Mouse (Mus musculus) kidney, postnatal 4 days (tissue): ENCODE measurements around the gene Ralgds.
"Not testable (repeated sequence)": the region's sequence is repeated elsewhere in the genome, so short reads cannot be mapped to it uniquely, and the experiment has no call there.

ENCODE experiments used
- DNase-seq, 2 experiments: peaks; one replicate each; pipeline ENCODE4 v3.0.0; 2021; ENCODE audit warnings: mixed read lengths in 2 of 2

The Ralgds gene

DNA sequence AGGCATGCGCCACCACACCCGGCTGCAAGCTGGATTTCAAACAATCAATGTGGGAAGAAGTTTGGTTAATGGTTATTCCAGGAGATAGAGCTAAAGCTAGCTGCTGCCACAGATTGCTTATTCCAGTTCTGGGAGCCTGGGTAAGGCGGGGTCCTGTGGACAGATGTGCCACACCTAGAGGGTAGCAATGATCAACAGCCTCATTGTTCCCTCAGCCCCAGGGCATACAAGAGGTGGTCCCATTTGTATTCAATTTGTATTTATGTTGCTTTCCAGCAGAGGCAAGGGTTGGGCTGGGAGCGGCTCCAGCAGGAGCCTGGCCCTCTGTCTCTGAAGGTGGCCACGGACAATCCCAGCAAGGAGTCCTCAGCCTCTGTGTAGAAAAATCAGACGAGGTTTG, 6.6 kb upstream of the Ralgds start:
- DNase-seq = no peak

GRCm38 (mm10) chr2:28511600-28511999, 1.3 kb upstream of the Ralgds start:
- not testable (repeated sequence) for DNase-seq

DNA sequence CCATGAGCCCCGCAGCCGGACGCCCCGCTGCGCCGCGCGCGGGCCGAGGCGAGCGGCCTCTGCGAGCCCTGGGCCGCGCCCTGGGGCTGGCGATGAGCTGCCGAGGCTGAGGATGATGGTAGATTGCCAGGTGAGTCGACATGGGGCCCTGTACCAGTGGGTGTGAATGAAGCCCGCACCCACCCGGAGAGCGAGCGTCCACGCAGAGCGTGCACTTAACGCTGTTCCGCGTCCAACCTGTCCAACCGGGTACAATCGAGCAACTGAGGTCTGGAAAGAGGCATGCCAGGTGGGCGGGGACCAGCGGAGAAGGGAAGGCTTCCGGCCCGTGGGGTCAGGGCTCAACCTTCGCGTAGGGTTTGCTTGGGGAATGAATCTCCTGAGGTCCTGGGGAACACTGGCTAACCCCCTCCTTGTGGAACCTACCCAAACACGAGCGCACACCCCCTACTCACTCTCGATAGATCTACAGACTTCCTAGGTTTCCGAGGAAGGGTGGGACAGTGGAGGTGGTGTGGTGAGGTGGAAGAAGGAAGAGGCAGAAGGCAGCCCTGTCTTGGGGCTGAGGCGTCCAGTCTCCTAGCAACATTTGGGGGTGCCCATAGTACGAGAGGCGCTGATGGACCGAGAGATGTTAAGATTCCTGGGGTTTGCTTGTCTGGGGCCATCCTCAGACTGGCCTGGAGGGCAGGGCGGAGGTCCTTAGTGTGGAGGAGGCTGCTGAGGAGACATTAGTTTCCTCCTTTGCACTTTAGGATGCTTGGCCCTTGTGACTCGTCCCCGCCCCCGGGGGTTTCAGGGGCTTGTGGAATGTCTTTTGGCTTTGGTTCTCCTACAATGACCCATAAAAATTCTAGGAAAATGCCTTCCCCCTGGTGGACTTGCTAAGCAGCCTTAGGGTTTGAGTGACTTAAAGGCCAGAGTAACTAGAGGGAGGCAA, 776 bp downstream of the Ralgds start:
- peak; percentile 57 to 65 for DNase-seq

GRCm38 (mm10) chr2:28514489-28514888, 1.6 kb downstream of the Ralgds start:
- peak; percentile 93 to 94 for DNase-seq

GRCm38 (mm10) chr2:28517206-28517909, 4.4 kb downstream of the Ralgds start:
- peak; percentile 88 to 92 for DNase-seq

GRCm38 (mm10) chr2:28518231-28518630, 5.3 kb downstream of the Ralgds start:
- no peak for DNase-seq

- DNase-seq = no peak
Observed at GRCm38 (mm10) chr2:28520581-28520980, 7.7 kb downstream of the Ralgds start.

DNA sequence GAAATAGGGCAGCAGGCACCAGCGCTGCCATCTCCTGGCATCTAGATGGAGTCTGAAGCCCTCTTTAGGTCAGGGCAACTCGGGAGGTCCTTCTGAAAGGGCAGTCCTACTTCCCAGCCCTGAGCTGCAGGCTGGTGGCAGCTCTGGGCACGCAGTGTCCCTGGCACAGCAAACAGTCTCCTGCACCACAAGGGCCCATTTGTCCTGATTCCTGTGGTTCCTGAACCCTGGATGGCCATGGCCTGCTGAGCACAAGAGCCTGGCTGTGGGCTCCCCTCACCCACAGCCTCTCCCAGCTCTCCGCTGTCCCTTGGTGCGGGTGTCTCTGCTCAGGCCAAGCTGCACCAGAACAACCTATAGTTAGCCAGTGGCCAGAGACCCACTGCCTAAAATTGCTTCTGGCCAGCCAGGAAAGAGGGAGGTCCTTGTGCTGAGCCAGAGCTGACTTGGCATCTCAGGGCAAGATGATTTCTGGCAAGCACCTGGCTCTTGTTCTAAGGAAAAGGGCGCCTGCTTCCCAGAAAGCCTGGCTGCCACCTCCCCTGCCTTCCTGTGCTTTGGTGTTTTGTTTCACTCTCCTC, 8.7 kb downstream of the Ralgds start:
- no peak for DNase-seq

- no peak for DNase-seq
Observed at GRCm38 (mm10) chr2:28522166-28522565, 9.2 kb downstream of the Ralgds start.

GRCm38 (mm10) chr2:28523643-28524117, 10.8 kb downstream of the Ralgds start:
- DNase-seq = peak; percentile 85 to 89

- no peak for DNase-seq
Observed at GRCm38 (mm10) chr2:28524406-28524805, 11.5 kb downstream of the Ralgds start.

DNA sequence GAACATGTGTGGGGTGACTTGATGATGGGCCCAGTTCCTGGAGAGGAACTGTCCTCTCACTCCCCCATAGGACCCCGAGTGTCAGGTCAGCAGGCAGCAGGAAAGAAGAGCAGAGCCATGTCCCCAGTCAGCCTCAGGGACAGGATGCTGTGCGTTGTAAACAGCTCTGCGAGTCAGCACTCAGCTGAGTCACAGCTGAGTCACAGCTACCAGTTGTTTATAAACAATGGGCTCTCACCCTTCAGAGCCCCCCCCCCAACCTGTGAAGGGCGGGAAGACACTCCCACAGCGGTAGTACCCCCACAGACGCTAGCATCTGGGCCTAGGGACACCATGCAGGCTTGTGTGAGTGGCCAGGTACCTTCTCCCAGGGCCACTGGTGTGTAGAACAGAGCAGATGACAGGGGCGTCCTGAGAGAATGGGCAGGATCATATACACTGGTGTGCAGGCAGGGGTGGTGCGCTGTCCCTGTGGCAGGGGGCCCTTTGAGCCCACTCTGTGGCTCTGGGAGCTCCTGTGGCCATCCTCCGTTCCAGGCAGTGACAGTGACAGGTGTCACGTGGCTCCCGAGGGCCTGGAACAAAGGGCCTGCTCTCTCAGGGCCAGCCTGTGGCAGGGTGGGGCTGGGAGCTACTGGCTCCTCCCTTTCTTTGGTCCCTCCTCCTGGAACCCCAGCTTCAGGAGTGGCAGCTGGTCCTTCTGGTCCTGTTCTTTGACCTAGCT, 12.5 kb downstream of the Ralgds start:
- DNase-seq = peak; percentile 51 to 69

DNA sequence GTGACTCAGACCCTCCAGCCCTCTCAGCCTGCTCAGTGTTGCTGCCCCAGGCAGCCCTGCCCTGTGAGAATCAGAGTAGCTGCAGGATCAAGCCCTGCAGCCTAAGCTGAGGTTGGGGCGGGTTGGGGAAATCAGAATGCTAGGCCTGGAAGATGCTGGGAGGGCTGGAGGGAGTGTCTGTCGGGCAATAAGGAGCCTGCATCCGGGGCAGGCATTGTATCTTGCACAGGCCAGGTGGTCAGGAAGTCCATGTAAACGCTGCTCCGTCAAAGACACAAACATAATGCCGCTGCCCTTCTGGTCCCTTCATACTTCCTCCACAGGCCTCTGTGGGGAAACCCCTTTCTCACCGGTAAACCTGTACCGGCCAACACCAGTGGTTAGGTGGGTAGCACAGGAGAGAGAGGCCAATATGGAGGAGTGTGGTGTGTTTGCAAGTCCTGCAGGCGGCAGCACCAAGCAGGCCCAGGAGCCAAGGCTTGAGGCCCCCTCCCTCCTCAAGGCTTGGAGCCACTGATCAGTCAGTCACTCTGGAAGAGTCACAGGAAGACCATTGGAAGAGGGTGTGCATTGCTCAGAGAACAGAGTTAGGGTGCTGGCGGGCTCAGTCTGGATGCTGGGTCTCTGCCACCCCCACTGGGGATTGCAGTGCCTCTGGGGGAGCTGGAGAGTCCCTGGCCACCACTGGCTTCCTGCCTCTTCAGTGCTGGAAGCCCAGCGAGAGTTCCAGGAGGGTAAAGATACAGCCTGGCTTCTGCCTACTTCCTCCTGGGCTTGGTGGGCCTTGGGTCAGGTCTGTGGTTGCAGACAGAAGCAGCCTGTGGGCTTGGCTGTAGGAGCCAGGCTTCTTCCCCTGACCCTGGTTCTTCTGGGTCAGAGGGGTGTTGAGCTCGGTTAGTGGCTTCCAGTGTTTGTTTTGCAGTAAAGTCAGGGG, 13.3 kb downstream of the Ralgds start:
- DNase-seq = peak in 1 of 2 experiments; percentile 50

DNA sequence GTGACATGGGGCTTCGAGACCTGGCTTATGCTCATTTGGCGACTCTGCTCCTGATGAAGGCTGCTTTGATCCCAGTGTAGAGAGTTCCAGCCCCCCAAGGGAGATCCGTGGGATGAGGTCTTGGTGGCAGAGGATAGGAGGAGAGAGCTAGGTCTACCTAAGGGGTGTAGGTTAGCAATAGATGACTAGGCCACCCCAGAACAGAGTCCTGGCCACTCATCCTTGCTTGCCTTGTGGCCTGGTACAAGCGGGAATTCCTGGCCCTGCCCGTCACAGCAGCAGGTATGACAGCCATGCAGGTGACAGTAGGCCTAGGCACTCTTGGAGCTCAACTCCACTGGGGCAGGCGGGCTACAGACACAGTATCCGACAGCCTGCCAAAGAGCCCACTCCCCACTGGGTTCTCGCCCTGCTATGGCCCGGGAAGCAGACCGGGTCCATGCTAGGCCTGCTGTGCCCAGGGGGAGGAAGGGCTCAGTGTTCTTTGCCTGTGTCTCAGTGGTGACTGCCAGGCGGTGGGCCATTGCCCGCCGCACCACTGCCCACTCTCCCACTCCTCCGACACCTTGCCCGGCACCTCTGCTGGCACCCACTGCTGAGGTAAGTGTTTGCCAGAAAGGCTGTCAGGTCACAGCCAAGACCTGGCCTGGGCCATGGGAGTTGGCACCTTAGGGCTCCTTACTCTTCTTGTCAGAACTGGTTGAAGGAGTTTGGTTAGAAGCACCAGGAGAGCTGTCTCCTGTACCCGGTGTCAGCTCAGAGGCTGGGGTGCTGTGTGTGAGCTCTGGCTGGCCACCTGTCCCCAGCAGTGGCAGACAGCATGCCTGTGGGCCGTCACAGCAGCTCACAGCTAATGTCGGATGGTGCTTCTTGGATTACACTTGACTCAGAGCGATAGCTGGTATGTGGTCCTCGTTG, 14.8 kb downstream of the Ralgds start:
- DNase-seq = no peak

DNA sequence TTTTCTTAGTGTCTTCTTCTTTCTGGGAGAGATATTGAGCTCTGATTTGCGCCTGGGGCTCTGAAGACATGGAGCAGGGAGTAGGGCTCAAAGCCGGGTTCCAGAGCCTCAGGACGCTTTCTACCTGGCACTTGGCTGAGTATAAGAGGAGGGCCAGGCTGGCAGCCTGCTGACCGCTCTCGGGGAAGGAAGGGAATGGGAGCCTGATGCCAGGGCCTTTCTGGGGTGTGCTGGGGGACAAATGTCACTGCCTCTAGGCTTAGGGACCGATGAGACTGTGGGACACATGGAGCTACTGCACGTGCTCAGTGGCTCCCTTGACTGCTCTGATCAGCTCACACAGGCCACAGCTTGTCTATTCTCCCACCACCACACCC, 15.4 kb downstream of the Ralgds start:
- no peak for DNase-seq

- no peak for DNase-seq
Observed at GRCm38 (mm10) chr2:28529856-28530255, 16.9 kb downstream of the Ralgds start.

GRCm38 (mm10) chr2:28530311-28530710, 17.4 kb downstream of the Ralgds start:
- DNase-seq = no peak

GRCm38 (mm10) chr2:28532938-28533771, 20.2 kb downstream of the Ralgds start:
- DNase-seq = peak; percentile 91 to 94

DNA sequence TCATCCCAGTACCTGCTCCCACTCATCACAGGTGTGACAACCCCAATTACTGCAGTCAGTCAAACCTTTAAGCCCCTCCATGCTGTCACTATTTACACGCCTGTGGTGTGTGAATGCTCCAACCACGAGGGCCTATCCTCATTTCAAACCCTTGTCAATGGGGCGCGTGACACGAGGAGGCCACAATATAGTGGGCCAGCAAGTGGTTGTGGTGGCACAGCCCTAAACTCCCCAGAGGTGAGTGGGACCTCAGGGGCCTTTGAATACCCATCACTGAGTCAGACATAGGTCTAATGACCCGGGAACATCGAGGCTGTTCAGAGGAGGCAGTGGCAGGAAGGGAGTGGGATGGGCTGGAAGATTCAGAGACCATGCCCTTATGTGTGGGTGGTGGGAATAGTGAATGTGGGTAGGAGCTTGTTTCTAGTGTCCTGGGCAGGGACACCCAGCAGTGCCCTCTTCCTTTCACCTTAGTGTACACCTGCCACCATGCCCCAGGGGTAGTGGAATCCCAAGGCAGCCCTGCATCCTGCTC, 21.0 kb downstream of the Ralgds start:
- DNase-seq = no peak
